Mouse (Mus musculus): ENCODE data around the gene Gm20379. TPM values are rescaled to one million over a fixed set of nuclear protein-coding genes. Genes with fewer than 3 reads are reported as not detected.

Gm20379 gene
- polyA plus RNA-seq (2012; rRNA removed): not detected in 2 replicates

GRCm38 (mm10) chr13:92305680-92306079, at the start of gene Gm20379:
Gm20379 (plus strand) TSS chr13:92305980.

GRCm38 (mm10) chr13:92354456-92355271, 48.9 kb downstream of the Gm20379 start, which contains the start of the genes Dhfr and Msh3:
Dhfr (plus strand) TSS chr13:92354726.
Msh3 (minus strand) TSS chr13:92355003.

Other genes starting within 250 kb of the Gm20379 start
- 0.02 and 0.12 TPM in 2 replicates for gene Rasgrf2, start 174.3 kb upstream of the Gm20379 start, polyA plus RNA-seq (2012; rRNA removed)
- 5.4 and 6.4 TPM in 2 replicates for gene Dhfr, start 48.7 kb downstream of the Gm20379 start, polyA plus RNA-seq (2012; rRNA removed)
- gene Msh3, start 49.0 kb downstream of the Gm20379 start, polyA plus RNA-seq (2012; rRNA removed): 6.4 and 7.0 TPM in 2 replicates
- gene Ankrd34b, start 119.9 kb downstream of the Gm20379 start, polyA plus RNA-seq (2012; rRNA removed): under 0.01 TPM in 1 of 2 replicates, not detected in the other
- 1.2 and 1.6 TPM in 2 replicates for gene Fam151b, start 178.0 kb downstream of the Gm20379 start, polyA plus RNA-seq (2012; rRNA removed)
- gene Zfyve16, start 224.9 kb downstream of the Gm20379 start, polyA plus RNA-seq (2012; rRNA removed): 1.3 TPM in 2 replicates